Mouse (Mus musculus) stomach, postnatal 0 days (tissue): ENCODE results near the gene Kcnh4.

Experiments used
- CTCF ChIP-seq: IDR thresholded peaks from 2 replicates; pipeline ENCODE4 v1.5.1; 2016; ENCODE audit warnings: antibody characterized with exemption, low read depth, mild to moderate bottlenecking, moderate library complexity
- EP300 ChIP-seq: optimal IDR thresholded peaks from 2 replicates; pipeline ENCODE3; 2016; ENCODE audit warnings: antibody characterized with exemption

DNA sequence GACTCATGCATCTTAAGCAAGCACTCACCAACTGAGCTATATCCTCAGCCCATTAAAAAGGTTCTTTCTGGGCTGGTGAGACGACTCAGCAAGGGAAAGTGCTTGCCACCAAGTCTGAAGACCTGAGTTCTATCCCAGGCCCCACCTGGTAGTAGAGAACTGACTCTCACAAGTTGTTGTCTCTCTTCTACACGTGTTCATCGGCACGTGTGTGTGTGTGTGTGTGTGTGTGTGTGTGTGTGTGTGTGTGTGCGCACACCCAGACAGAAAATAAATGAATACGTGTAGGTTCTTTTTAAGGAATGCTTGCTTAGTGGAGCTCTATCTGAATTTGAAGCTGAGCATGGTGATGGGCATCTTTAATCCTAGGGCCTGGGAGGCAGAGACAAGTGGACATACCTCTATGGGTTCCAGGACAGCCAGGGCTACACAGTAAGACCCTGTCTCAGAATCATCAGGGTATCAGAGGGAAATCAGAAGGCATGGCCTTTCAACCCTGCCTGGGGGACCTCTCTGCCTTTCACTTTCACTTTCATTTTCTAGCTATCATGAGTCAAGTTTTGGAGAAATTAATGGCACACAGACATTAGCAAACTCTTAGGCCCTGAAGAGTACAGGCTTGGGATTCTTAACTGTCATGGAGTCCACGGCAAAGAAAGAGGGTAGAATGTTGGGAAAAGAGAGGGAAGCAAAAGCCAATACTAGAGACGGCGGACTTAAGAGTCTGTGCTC, 24.4 kb downstream of the Kcnh4 start:
- TF ChIP-seq CTCF, result no peak
- TF ChIP-seq EP300, result no peak
